ENCODE assay signal across 8 mouse cellular contexts in the genomic region with DNA sequence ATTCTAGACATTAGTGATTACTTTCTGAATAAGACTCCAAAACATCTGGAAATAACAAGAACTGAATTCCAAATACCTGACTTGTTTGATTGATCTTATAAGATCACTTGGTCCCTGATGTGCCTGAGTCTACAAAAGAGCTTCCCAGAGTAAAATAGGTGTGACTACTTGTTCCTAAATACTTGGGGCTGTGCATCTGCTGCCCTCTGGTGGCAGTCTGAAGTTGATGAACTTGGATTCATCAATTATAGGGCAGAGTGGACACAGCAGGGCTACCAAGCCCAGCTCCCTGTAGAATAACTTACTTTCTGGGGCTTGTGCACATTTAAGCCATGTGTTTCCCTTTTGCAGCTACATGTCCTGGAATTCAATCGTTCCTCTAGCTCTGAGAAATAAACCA. TPM values are rescaled to one million over a fixed set of nuclear protein-coding genes. Genes with fewer than 3 reads are reported as not detected.
DNase-seq lines count a peak whose midpoint lies in the region; ATAC-seq and TF ChIP-seq lines count a peak whose summit lies in the region.

No protein-coding gene starts in this region.

- no peaks in the 10 kb centered on the region for H3K4me1 ChIP-seq in CH12.LX (ENCODE audit: control insufficient read depth in 1 of 2, insufficient read depth in 2 of 2)
- H3K4me1 ChIP-seq in embryonic facial prominence, embryonic 10.5 days: no peaks in the 10 kb centered on the region
- no peaks in the 10 kb centered on the region for H3K4me1 ChIP-seq in liver, postnatal 0 days (ENCODE audit: insufficient read depth)

- WGBS in embryonic facial prominence, embryonic 10.5 days: 29% methylated on average over 1 of the region's 1 CpGs
- WGBS in liver, postnatal 0 days (ENCODE audit: insufficient replicate concordance): 13% methylated on average over 1 of the region's 1 CpGs

- peak; percentile 69 to 90 for TF ChIP-seq CTCF in CH12.LX (conservative IDR thresholded peaks at IDR 0.05 in 1 of 2, IDR thresholded peaks at IDR 0.05 in 1 of 2; ENCODE audit: low read depth in 2 of 2, low read length in 2 of 2)
- TF ChIP-seq CTCF in liver, postnatal 0 days (IDR thresholded peaks at IDR 0.05; ENCODE audit: low read depth): peak; percentile 95

- dilution Hi-C loops in CH12.LX (cut with MboI; ENCODE audit: extremely low pct_ligation_motif_present, extremely low pct_unique_long_range_greater_than_20kb, low sequenced_read_pairs): no loop called here

- ATAC-seq in liver, postnatal 0 days: peak; percentile 51; the same call in 1 of the 2 replicates

- no peak overlapping the region for H3K4me2 ChIP-seq in CH12.LX (ENCODE audit: insufficient read depth, low read depth, poor library complexity, severe bottlenecking)
- no peak overlapping the region for H3K4me2 ChIP-seq in liver, postnatal 0 days (ENCODE audit: low read depth, low read length)

- in situ Hi-C loops in CH12.LX (cut with MboI; ENCODE audit: low pct_ligation_motif_present, low pct_unique_long_range_greater_than_20kb, low sequenced_read_pairs): no loop called here

- TF ChIP-seq POLR2A in CH12.LX (IDR thresholded peaks at IDR 0.05; ENCODE audit: low read depth, low read length): no peak

- peaks cover 0 to 3% of the 10 kb centered on the region in 2 experiments for H3K36me3 ChIP-seq in CH12.LX (replicated peaks in 1 of 2; ENCODE audit: control insufficient read depth in 1 of 2, insufficient read depth in 1 of 2, low read length in 1 of 2)
- H3K36me3 ChIP-seq in embryonic facial prominence, embryonic 10.5 days (replicated peaks): peaks cover 7% of the 10 kb centered on the region; the same call in 1 of the 2 replicates
- no peaks in the 10 kb centered on the region for H3K36me3 ChIP-seq in liver, postnatal 0 days (replicated peaks; ENCODE audit: insufficient read depth, low read length)

- H3K4me3 ChIP-seq in CH12.LX (replicated peaks in 1 of 3; ENCODE audit: low read depth in 2 of 3, low read length in 2 of 3, poor library complexity in 1 of 3): no peak overlapping the region
- no peak overlapping the region for H3K4me3 ChIP-seq in embryonic facial prominence, embryonic 10.5 days
- H3K4me3 ChIP-seq in liver, postnatal 0 days (ENCODE audit: low read depth, low read length): no peak overlapping the region

- no peaks in the 10 kb centered on the region for H3K27me3 ChIP-seq in CH12.LX (replicated peaks)
- no peaks in the 10 kb centered on the region for H3K27me3 ChIP-seq in embryonic facial prominence, embryonic 10.5 days (replicated peaks; ENCODE audit: low read depth, poor library complexity, severe bottlenecking)
- no peaks in the 10 kb centered on the region for H3K27me3 ChIP-seq in liver, postnatal 0 days (ENCODE audit: insufficient read depth, low read length)

- TF ChIP-seq RAD21 in CH12.LX (IDR thresholded peaks at IDR 0.05; ENCODE audit: low read depth, low read length): peak; percentile 79

- no peaks in the 10 kb centered on the region for H3K9me3 ChIP-seq in CH12.LX (replicated peaks; ENCODE audit: low read length)
- H3K9me3 ChIP-seq in embryonic facial prominence, embryonic 10.5 days: no peaks in the 10 kb centered on the region
- H3K9me3 ChIP-seq in liver, postnatal 0 days (ENCODE audit: low read length): no peaks in the 10 kb centered on the region

- no peak overlapping the region for H3K9ac ChIP-seq in CH12.LX (ENCODE audit: insufficient read depth, low read depth)
- H3K9ac ChIP-seq in liver, postnatal 0 days (replicated peaks): no peak overlapping the region

- H3K79me2 ChIP-seq in CH12.LX (replicated peaks; ENCODE audit: control insufficient read depth, extremely low read depth, insufficient read depth, poor library complexity, severe bottlenecking): no peaks in the 10 kb centered on the region

- no peak overlapping the region for H3K27ac ChIP-seq in CH12.LX (ENCODE audit: insufficient read depth, low read depth)
- H3K27ac ChIP-seq in embryonic facial prominence, embryonic 10.5 days (replicated peaks): no peak overlapping the region
- H3K27ac ChIP-seq in liver, postnatal 0 days (ENCODE audit: low read depth): no peak overlapping the region

- peak; percentile 76 for DNase-seq in CH12.LX (ENCODE audit: extremely low read depth)
- DNase-seq in adrenal gland, postnatal 14 days: peak; percentile 85
- peak; percentile 68 for DNase-seq in embryonic facial prominence, embryonic 10.5 days (ENCODE audit: low spot score)
- peak; percentile 49 to 71 for DNase-seq in heart, adult 9 months (ENCODE audit: low spot score in 2 of 2)
- peak; percentile 81 to 88 for DNase-seq in kidney, postnatal 36 days
- peak; percentile 79 for DNase-seq in liver, postnatal 0 days
- peak; percentile 55 for DNase-seq in retina, adult 2 months (ENCODE audit: low read depth, low spot score)
- peak; percentile 48 to 52 for DNase-seq in thymus, postnatal 36 days

- no peak for TF ChIP-seq EP300 in CH12.LX (IDR thresholded peaks at IDR 0.05; ENCODE audit: low read length)
- TF ChIP-seq EP300 in liver, postnatal 0 days (IDR thresholded peaks at IDR 0.05; ENCODE audit: low read depth): no peak

TF ChIP-seq in CH12.LX, 34 proteins besides CTCF, POLR2A, EP300 and RAD21:
- no peak for TF ChIP-seq POLR2AphosphoS2 (IDR thresholded peaks at IDR 0.05; ENCODE audit: low read depth, low read length)
- peak; percentile 91 for TF ChIP-seq SMC3 (IDR thresholded peaks at IDR 0.05; ENCODE audit: low read depth, low read length)
- peak; percentile 13; the same call in 1 of the 2 replicates for TF ChIP-seq ZC3H11A (IDR thresholded peaks at IDR 0.05; ENCODE audit: low read depth, low read length)

RNA-seq across cellular contexts. Expression of gene Ripk1, which starts 7.0 kb away (rescaled TPM):
- total RNA-seq in CH12.LX (2012; rRNA removed): 13.1 and 15.0 TPM in 2 replicates
- total RNA-seq in CH12.LX (2014; rRNA removed): 16.6 and 17.1 TPM in 2 replicates
- 17.9 and 18.6 TPM in 2 replicates for polyA plus RNA-seq in CH12.LX (2012; ENCODE audit: insufficient read length, low read depth)
- 29.5 and 31.4 TPM in 2 replicates for total RNA-seq in adrenal gland, postnatal 14 days (2021)
- 7.4 and 8.6 TPM in 2 replicates for polyA plus RNA-seq in embryonic facial prominence, embryonic 10.5 days (2016; fragmentation: Nextera tagmentation; extraction: Ambion mirVana)
- 10.4 and 11.3 TPM in 2 replicates for polyA plus RNA-seq in liver, postnatal 0 days (2015; fragmentation: Nextera tagmentation; extraction: Ambion mirVana)

RNA-seq across cellular contexts. Expression of gene Serpinb6a, which starts 7.4 kb away (rescaled TPM):
- total RNA-seq in CH12.LX (2012; rRNA removed) (19.9 and 22.5 TPM in 2 replicates), CH12.LX (2014; rRNA removed) (5.8 and 6.5 TPM in 2 replicates)
- 4.4 and 5.4 TPM in 2 replicates for polyA plus RNA-seq in CH12.LX (2012; ENCODE audit: insufficient read length, low read depth)
- total RNA-seq in adrenal gland, postnatal 14 days (2021): 214 and 236 TPM in 2 replicates
- polyA plus RNA-seq in embryonic facial prominence, embryonic 10.5 days (2016; fragmentation: Nextera tagmentation; extraction: Ambion mirVana): 31.1 and 36.2 TPM in 2 replicates
- 26.0 and 28.3 TPM in 2 replicates for polyA plus RNA-seq in liver, postnatal 0 days (2015; fragmentation: Nextera tagmentation; extraction: Ambion mirVana)

RNA-seq across cellular contexts. Expression of gene Nqo2, which starts 30.7 kb away (rescaled TPM):
- 4.3 and 4.8 TPM in 2 replicates for total RNA-seq in CH12.LX (2012; rRNA removed)
- total RNA-seq in CH12.LX (2014; rRNA removed): 10.6 and 11.2 TPM in 2 replicates
- polyA plus RNA-seq in CH12.LX (2012; ENCODE audit: insufficient read length, low read depth): 10.7 and 13.9 TPM in 2 replicates
- total RNA-seq in adrenal gland, postnatal 14 days (2021): 39.0 and 51.5 TPM in 2 replicates
- 21.6 and 24.0 TPM in 2 replicates for polyA plus RNA-seq in embryonic facial prominence, embryonic 10.5 days (2016; fragmentation: Nextera tagmentation; extraction: Ambion mirVana)
- polyA plus RNA-seq in liver, postnatal 0 days (2015; fragmentation: Nextera tagmentation; extraction: Ambion mirVana): 22.5 and 23.0 TPM in 2 replicates

RNA-seq across cellular contexts. Expression of gene Bphl, which starts 42.2 kb away (rescaled TPM):
- total RNA-seq in CH12.LX (2012; rRNA removed) (21.6 and 35.3 TPM in 2 replicates), CH12.LX (2014; rRNA removed) (40.9 and 41.3 TPM in 2 replicates)
- 18.1 and 20.1 TPM in 2 replicates for polyA plus RNA-seq in CH12.LX (2012; ENCODE audit: insufficient read length, low read depth)
- 57.7 and 79.8 TPM in 2 replicates for total RNA-seq in adrenal gland, postnatal 14 days (2021)
- 31.6 and 32.3 TPM in 2 replicates for polyA plus RNA-seq in embryonic facial prominence, embryonic 10.5 days (2016; fragmentation: Nextera tagmentation; extraction: Ambion mirVana)
- polyA plus RNA-seq in liver, postnatal 0 days (2015; fragmentation: Nextera tagmentation; extraction: Ambion mirVana): 95.6 and 107 TPM in 2 replicates
